Mouse (Mus musculus): ENCODE measurements around the gene Arl14. TPM values are rescaled to one million over a fixed set of nuclear protein-coding genes. Genes with fewer than 3 reads are reported as not detected.
"Not testable (repeated sequence)": the region's sequence is repeated elsewhere in the genome, so short reads cannot be mapped to it uniquely, and the experiment has no call there.

The Arl14 gene
- total and polyA plus RNA-seq, 2 experiments from 2014 or later = not detected

DNA sequence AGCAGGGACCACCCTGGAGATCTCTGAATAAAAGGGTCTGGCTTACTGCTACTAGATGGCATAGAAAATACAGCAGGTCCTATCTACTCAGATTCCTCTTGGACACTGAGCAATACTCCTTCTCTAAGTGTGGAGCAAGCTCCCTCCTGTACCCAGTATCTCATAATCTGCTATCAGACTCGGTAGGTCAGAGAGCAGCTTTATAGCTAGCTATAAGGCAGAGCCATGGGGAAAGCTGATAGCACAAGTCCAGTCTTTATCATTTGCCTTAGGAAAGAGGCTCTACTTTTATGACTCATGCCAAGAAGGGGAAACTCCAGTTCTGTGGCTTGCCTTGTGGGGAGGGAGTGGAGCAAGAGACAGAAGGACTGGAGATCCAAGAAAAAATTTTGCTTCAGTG is 18.8 kb downstream of the Arl14 start:
- no peak for ATAC-seq
- no peaks in the 10 kb centered on the region for H3K4me1 ChIP-seq (ENCODE audit: insufficient read depth)

DNA sequence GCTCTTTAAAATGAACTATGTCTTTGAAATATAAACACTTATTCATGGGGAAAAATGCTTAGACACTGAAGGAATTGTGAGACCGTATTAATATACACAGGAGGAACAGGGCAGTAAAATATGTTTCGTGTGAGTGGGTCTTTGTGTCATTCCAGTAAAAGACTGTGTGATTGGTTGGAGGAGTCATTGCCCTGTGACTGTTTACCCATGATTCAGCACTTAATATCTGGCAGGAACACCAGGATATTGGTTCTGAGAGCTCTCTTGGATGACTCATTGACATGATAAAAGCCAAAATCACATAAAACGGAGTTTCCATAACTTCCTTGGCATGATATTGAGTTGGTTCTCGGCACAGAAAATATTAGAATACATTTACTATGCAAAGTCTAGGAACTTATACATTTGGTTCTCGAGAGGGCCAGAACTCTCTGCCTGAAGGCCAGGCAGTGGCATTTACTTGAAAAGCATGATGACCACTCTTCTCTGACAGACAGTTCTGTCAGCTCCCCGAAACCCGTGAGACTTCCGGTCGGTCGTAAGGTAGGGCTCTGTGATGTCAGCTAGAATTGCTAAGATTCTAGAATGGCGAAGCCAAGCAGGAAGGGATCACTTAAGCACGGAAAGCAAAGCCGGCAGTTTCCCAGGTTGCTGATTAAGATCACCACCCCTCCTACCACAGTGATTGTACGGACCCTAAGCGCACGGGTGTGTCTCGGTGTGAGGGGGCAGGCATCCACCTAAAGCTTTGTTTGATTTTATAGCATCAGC is 31.1 kb downstream of the Arl14 start:
- 92% methylated on average over 17 of the region's 17 CpGs for WGBS
- H3K36me3 ChIP-seq (ENCODE audit: insufficient read depth) = no peaks in the 10 kb centered on the region
- ATAC-seq = no peak
- DNase-seq = no peak
- H3K4me1 ChIP-seq (ENCODE audit: insufficient read depth) = no peaks in the 10 kb centered on the region
- H3K9me3 ChIP-seq (ENCODE audit: low read length) = no peaks in the 10 kb centered on the region
- no peaks in the 10 kb centered on the region for H3K27me3 ChIP-seq (ENCODE audit: insufficient read depth, low read length)
- no peak overlapping the region for H3K4me3 ChIP-seq (ENCODE audit: low read depth, low read length)
- no peak overlapping the region for H3K27ac ChIP-seq (ENCODE audit: low read depth, low read length)
- H3K9ac ChIP-seq = no peak overlapping the region
- TF ChIP-seq CTCF (IDR thresholded peaks at IDR 0.05; ENCODE audit: low read depth) = no peak
- no peak overlapping the region for H3K4me2 ChIP-seq (ENCODE audit: low read depth)

More for the DNA sequence above, 18.8 kb downstream of the Arl14 start:
- Histone ChIP-seq H3K4me2 (ENCODE audit: low read depth) (no peak overlapping the region), H3K9me3 (ENCODE audit: low read length) (no peaks in the 10 kb centered on the region), H3K27ac (ENCODE audit: low read depth, low read length) (no peak overlapping the region), H3K9ac (no peak overlapping the region), H3K36me3 (ENCODE audit: insufficient read depth) (no peaks in the 10 kb centered on the region), H3K27me3 (ENCODE audit: insufficient read depth, low read length) (no peaks in the 10 kb centered on the region), H3K4me3 (ENCODE audit: low read depth, low read length) (no peak overlapping the region)
- no peak for DNase-seq
- no peak for TF ChIP-seq CTCF (IDR thresholded peaks at IDR 0.05; ENCODE audit: low read depth)
- 88% methylated on average over 1 of the region's 1 CpGs for WGBS

DNA sequence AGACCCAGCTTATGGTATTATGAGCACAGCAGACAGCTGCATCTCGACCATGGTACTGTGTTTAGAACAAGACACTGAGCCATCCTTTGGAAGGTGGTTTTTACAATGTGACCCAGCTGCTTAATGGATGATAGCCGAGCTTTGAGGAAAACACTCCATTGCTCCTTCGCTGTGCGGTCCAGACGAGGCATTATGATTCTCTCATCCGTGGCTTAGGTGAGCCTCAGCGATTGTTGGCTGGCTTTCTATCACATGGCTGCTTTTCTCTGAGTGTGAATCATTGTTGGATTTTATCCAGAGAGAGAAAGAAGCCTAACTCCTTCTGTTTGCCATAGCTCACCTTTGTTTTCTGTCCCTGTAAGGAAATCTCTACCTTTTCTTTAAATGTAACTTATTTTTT is 32.5 kb downstream of the Arl14 start:
- 40% methylated on average over 7 of the region's 7 CpGs for whole genome bisulfite sequencing
- Histone ChIP-seq H3K9me3 (ENCODE audit: low read length) (no peaks in the 10 kb centered on the region), H3K36me3 (ENCODE audit: insufficient read depth) (no peaks in the 10 kb centered on the region), H3K9ac (no peak overlapping the region), H3K4me2 (ENCODE audit: low read depth) (no peak overlapping the region), H3K4me3 (ENCODE audit: low read depth, low read length) (no peak overlapping the region), H3K27me3 (ENCODE audit: insufficient read depth, low read length) (no peaks in the 10 kb centered on the region), H3K4me1 (ENCODE audit: insufficient read depth) (no peaks in the 10 kb centered on the region), H3K27ac (ENCODE audit: low read depth, low read length) (no peak overlapping the region)
- no peak for ATAC-seq
- no peak for DNase-seq
- TF ChIP-seq CTCF (IDR thresholded peaks at IDR 0.05; ENCODE audit: low read depth) = no peak

DNA sequence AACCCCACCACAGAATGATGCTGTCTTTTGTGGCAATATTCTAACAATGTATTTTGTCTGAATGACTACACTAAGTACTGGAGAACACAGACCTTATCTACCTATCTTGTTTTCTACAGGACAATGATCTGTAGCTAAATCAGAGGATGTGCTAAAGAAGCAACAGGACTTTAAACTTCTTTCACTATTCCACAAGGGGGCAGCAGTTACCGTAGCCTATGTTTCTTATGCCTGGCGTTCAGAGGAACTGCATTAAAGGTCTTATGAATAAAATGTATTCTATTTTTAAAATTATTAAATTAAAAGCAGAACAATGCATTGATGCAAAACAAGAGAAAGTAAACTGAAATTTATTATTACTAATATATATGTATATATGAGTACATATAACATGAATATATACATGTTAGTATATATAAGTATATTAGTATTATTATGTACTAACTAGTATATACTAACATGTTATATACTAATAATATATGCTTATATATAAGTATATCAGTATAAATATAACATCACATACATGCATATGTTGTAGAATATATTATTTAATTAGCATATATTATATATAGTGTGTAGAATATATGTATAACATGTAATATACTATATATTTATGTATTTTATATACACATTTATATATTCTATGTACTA is 35.0 kb downstream of the Arl14 start:
- no peaks in the 10 kb centered on the region for H3K27me3 ChIP-seq (ENCODE audit: insufficient read depth, low read length)
- H3K9me3 ChIP-seq (ENCODE audit: low read length) = no peaks in the 10 kb centered on the region
- no peak overlapping the region for H3K4me2 ChIP-seq (ENCODE audit: low read depth)
- ATAC-seq = peak; percentile 64; the same call in 1 of the 2 replicates
- no peak overlapping the region for H3K4me3 ChIP-seq (ENCODE audit: low read depth, low read length)
- 8% methylated on average over 2 of the region's 2 CpGs for WGBS
- no peaks in the 10 kb centered on the region for H3K36me3 ChIP-seq (ENCODE audit: insufficient read depth)
- peak; percentile 88 for TF ChIP-seq CTCF (IDR thresholded peaks at IDR 0.05; ENCODE audit: low read depth)
- peak; percentile 83 for DNase-seq
- no peak overlapping the region for H3K9ac ChIP-seq
- no peak overlapping the region for H3K27ac ChIP-seq (ENCODE audit: low read depth, low read length)
- no peaks in the 10 kb centered on the region for H3K4me1 ChIP-seq (ENCODE audit: insufficient read depth)

DNA sequence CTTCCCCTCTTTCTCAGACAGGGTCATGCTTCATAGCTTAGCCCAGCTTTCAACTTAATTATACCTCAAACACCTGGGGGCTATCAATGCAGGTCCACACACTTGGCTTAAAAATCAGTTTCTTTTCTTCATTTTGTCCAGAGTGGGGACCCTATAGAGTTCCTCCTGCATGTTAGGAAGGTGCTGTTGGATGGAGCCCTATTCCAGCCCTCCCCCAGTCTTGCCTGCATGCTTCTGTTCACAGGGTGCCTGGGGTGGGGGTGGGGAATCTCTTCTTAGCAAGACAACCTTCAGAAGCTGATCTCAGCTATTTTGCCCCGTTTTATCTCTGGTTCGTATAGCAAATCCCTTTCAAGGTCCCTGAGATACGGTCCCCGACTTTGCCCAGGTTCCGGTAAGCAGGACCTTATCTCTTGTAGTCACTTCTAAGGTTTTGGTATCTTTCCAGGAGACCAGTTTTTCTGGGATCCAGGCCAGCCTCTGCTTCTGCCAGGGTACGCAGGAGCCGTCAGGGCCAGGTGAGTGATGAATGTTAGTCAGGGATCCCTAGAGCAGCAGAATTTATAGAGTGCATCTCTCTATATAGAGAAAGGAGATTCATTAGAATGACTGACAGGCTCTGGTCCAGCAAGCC is 40.9 kb downstream of the Arl14 start:
- Histone ChIP-seq H3K27ac (ENCODE audit: low read depth, low read length) (no peak overlapping the region), H3K27me3 (ENCODE audit: insufficient read depth, low read length) (no peaks in the 10 kb centered on the region), H3K9me3 (ENCODE audit: low read length) (no peaks in the 10 kb centered on the region), H3K36me3 (ENCODE audit: insufficient read depth) (no peaks in the 10 kb centered on the region), H3K4me3 (ENCODE audit: low read depth, low read length) (no peak overlapping the region), H3K4me2 (ENCODE audit: low read depth) (no peak overlapping the region), H3K4me1 (ENCODE audit: insufficient read depth) (no peaks in the 10 kb centered on the region), H3K9ac (no peak overlapping the region)
- 79% methylated on average over 7 of the region's 7 CpGs for WGBS
- ATAC-seq = no peak
- no peak for TF ChIP-seq CTCF (IDR thresholded peaks at IDR 0.05; ENCODE audit: low read depth)
- DNase-seq = no peak

DNA sequence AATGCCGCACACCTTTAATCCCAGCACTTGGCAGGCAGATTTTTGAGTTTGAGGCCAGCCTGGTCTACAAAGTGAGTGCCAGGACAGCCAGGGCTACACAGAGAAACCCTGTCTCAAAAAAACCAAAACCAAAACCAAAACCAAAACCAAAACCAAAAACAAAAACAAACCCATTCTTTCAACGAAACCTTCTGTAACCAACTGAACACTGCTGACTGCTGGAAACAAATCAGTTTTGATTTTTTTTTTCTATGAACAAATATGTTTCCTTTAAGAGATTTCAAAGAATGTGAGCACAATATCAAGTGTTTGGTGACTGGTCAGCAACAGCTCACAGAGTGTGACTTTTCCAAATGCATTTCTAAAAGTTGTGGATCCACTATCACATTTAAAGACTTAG is 42.1 kb downstream of the Arl14 start:
- not testable (repeated sequence) for H3K27ac ChIP-seq (ENCODE audit: low read depth, low read length); H3K9ac ChIP-seq; H3K27me3 ChIP-seq (ENCODE audit: insufficient read depth, low read length); H3K9me3 ChIP-seq (ENCODE audit: low read length); H3K4me2 ChIP-seq (ENCODE audit: low read depth); H3K4me3 ChIP-seq (ENCODE audit: low read depth, low read length); ATAC-seq; H3K4me1 ChIP-seq (ENCODE audit: insufficient read depth); H3K36me3 ChIP-seq (ENCODE audit: insufficient read depth); DNase-seq
- 86% methylated on average over 2 of the region's 2 CpGs for WGBS

DNA sequence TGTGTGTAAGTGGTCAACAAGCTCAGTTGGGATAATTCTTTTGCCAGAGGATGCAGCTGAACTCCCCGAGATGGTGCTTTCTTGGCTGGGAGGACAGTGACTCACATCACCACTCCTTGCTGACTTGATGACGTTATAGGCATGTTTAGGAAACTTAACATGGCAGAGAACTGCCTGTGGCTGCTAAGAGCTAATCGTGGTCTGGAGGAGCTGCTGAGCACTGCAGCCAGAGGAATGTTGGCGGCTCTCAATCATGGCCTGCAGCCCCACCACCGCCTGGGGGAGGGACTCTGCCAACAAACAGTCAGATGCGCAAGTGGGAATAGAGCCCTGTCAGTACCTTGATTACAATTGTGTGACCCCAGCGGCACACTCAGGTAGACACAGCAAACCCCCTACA is 49.6 kb downstream of the Arl14 start:
- no peaks in the 10 kb centered on the region for H3K36me3 ChIP-seq (ENCODE audit: insufficient read depth)
- H3K27me3 ChIP-seq (ENCODE audit: insufficient read depth, low read length) = no peaks in the 10 kb centered on the region
- H3K4me3 ChIP-seq (ENCODE audit: low read depth, low read length) = no peak overlapping the region
- DNase-seq (no peak), ATAC-seq (no peak)
- WGBS = 66% methylated on average over 7 of the region's 7 CpGs
- no peak overlapping the region for H3K4me2 ChIP-seq (ENCODE audit: low read depth)
- H3K4me1 ChIP-seq (ENCODE audit: insufficient read depth) = peaks cover 7% of the 10 kb centered on the region; the same call in 1 of the 2 replicates
- no peak for TF ChIP-seq CTCF (IDR thresholded peaks at IDR 0.05; ENCODE audit: low read depth)
- H3K9me3 ChIP-seq (ENCODE audit: low read length) = no peaks in the 10 kb centered on the region
- H3K9ac ChIP-seq = no peak overlapping the region
- no peak overlapping the region for H3K27ac ChIP-seq (ENCODE audit: low read depth, low read length)

Other genes with a start within 250 kb of the Arl14 start
- 8.9 and 9.2 TPM in 2 replicates for gene Ift80, start 217.8 kb upstream of the Arl14 start, total RNA-seq (2014; rRNA removed)
- 2.6 and 3.8 TPM in 2 replicates for gene Ift80, start 217.8 kb upstream of the Arl14 start, polyA plus RNA-seq (2015; fragmentation: Nextera tagmentation; extraction: Ambion mirVana)
- gene Smc4, start 217.7 kb upstream of the Arl14 start, total RNA-seq (2014; rRNA removed) = 16.4 and 21.1 TPM in 2 replicates
- gene Smc4, start 217.7 kb upstream of the Arl14 start, polyA plus RNA-seq (2015; fragmentation: Nextera tagmentation; extraction: Ambion mirVana) = 19.4 and 30.2 TPM in 2 replicates
- 8.0 and 8.6 TPM in 2 replicates for gene Trim59, start 177.7 kb upstream of the Arl14 start, total RNA-seq (2014; rRNA removed)
- gene Trim59, start 177.7 kb upstream of the Arl14 start, polyA plus RNA-seq (2015; fragmentation: Nextera tagmentation; extraction: Ambion mirVana) = 21.3 and 22.1 TPM in 2 replicates
- 83.8 and 91.1 TPM in 2 replicates for gene Kpna4, start 95.3 kb upstream of the Arl14 start, total RNA-seq (2014; rRNA removed)
- gene Kpna4, start 95.3 kb upstream of the Arl14 start, polyA plus RNA-seq (2015; fragmentation: Nextera tagmentation; extraction: Ambion mirVana) = 26.3 and 32.7 TPM in 2 replicates
- 21.6 and 27.6 TPM in 2 replicates for gene Ppm1l, start 94.4 kb downstream of the Arl14 start, total RNA-seq (2014; rRNA removed)
- 13.2 and 19.2 TPM in 2 replicates for gene Ppm1l, start 94.4 kb downstream of the Arl14 start, polyA plus RNA-seq (2015; fragmentation: Nextera tagmentation; extraction: Ambion mirVana)